Mouse (Mus musculus) kidney, adult 11 months (tissue): Measurements from ENCODE around the gene Myo3b.
A peak's percentile ranks its signal among the peaks of the same experiment; 100 is the strongest.

Experiments
- DNase-seq: peaks from one replicate; pipeline ENCODE4 v3.0.0; 2022

The Myo3b gene

DNA sequence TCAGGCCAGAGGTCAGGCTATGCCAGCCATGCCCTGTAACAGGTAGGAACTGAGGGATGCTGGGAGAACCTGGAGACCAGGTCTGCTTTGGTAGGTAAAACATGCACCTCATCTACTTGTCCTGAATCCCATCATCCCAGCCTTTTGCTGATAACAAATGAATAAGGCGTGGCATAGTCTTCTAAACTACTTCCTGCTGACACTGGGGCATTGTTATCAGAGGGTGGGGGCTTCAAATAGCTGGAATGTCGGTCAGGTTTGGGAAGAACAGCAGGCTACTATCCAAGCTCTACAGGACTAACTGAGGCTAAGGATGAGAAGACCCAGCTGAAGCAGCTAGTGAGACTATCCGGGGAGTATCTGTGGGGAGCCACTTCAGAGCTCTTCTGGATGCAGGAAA lies 253.8 kb downstream of the Myo3b start:
- DNase-seq = no peak

DNA sequence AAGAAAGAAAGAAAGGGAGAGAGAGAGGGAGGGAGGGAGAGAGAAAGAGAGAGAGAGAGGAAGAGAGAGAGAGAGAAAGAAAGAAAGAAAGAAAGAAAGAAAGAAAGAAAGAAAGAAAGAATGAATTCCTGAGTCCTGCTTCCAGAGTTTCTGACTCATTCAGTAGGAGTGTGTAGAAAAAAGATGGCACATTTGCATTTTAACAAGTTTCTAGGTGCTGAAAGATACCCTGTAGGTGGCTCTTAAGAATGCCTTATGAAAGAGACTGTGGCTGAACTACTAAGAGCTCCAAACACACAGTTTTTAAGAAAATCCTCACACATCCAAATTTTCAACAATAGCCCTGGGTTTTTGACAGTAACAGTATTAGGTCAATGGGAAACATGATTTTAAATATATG lies 264.0 kb downstream of the Myo3b start:
- DNase-seq = no peak

DNA sequence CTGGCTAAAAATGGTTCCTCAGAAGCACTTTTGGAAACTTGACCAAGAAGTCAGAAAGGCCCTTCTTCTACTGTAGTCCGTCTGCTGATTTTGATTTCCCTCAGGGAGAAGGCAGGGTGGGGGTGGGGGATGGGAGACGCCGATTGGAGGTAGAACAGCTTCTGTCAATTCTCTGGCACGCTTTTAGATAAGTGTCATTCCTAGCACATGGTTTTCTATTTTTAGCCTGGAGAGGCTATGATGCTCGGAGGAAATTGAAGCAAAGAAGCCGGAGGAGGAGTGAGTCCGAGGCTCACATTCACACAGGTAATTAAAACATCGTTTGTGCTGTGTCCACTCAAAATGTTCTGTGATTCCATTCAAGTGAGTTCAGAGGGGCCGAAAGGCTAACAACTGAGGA lies 276.2 kb downstream of the Myo3b start:
- no peak for DNase-seq

DNA sequence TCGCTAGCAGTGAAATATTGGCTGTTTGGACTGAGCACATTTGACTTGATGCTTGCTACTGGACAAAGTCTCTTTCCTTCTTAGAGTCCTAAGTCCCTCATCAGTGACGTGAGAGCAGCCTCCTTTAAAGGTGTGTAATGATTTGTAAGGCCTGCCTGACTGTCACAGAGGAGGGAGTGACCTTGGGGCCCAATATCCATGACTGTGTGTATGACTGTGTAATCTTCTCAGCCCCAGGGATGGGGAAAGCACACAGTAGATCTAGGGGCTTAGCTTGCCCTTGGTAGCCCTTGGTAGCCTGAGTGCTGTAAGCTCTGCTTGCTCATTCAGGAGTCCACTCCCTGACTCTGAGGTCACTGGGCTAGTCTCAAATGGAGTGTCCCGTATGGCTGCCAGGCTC lies 276.8 kb downstream of the Myo3b start:
- DNase-seq = peak; percentile 10

DNA sequence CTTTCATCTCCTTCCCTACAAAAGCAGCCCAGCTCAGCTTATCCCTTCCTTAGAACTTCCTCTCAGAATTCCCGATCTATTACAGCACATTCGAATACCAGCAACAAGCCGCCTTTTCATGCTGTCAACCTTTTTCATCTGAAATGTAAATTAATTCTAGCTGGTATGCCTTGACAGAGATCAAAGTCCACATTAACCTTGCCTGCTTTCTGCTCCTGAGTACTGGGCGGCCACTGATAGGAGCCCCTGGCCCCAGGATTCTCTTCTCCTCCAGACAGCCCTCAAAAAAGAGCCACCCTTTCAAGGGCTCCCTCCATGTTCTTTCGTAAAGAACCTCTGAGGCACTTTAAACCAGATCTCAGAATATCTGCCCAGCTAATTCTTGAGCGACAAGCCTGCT lies 278.9 kb downstream of the Myo3b start:
- DNase-seq = no peak

DNA sequence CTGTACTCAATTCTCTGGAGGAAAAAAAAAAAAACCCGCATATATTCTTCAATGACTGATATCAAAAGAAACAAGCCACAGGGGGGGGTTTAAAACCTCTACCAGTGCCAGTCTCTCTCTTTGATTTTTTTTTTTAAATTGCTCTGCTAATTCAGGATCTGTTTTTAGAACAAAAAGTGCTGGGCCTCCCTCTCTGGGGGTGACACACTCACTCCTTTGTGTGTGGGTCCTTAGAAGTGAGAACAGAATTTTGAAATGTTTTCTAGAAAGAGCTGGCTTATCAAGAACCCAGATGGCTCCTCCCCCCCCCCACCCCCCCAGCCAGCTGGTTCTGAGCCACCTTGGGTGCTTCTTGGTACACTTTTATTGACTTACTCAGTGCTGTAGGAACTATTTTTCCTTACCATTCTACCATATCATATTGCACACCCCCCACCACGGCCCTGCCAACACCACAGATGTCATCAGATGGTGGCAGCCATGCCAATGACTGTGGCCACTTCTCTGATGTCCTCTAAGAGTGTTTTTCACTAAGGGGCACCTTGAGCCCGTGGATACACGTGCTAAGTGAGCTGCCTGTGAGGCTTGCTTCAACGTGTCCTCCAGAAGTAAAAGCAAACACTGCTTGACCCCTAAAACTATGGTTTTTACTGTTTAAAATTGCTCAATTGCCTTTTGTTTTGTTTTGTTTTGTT lies 280.1 kb downstream of the Myo3b start:
- DNase-seq = no peak

DNA sequence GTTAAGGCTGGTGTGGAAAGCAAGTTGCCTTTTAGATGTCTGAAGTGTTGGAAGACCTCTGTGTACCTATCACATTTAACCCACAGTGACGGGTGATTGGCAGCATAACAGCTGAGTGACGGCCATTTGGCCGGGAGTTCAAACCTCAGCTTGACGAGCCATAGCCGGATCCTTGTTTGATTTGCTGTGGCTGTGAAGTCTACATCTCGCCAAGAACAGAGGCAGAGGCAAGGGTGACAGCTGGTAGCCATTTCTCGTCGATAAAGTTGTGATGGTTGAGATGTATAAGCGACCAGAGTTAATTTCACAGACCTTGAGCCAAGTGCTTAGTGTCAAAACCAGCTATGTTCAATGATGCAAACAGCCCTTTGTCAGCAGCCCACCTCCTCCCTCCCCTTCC lies 283.8 kb downstream of the Myo3b start:
- no peak for DNase-seq

DNA sequence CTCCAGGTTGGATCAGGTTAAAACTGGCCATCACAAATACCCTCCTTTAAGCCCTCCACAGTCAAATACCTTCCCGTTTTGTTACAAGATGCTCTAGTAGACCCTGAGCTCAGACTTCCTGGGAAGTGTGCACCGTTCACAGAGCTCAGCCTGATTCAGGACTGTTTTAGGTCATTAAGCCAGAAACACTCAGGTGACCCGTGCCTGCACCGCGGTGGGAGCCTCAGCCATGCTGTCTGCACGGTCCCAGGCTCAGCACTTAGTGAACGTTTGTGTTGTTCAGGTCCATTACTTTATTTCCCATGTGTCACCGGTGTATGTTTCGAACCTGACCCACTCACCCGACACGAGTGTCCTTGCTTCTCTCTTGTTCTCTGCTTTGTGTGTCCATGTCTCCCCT lies 288.7 kb downstream of the Myo3b start:
- no peak for DNase-seq

DNA sequence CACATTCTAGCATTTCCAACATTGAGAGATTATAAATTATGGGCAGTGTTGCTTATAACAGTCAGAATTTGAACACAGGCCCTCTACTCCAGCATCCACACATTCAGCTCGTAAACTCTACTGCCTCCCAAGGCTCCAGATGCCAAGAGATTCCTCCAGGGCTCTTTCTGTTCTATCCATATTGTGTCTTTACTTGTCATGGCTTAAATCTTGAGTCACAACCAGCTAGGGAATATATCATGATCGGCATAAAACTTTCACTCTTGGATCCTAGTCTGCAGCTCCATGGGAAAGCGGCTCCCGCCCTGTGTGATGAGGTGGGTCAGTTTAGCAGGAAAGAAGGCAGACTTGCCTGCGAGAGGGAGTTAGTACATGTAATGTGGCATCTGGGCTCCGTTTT lies 294.0 kb downstream of the Myo3b start:
- DNase-seq = no peak

DNA sequence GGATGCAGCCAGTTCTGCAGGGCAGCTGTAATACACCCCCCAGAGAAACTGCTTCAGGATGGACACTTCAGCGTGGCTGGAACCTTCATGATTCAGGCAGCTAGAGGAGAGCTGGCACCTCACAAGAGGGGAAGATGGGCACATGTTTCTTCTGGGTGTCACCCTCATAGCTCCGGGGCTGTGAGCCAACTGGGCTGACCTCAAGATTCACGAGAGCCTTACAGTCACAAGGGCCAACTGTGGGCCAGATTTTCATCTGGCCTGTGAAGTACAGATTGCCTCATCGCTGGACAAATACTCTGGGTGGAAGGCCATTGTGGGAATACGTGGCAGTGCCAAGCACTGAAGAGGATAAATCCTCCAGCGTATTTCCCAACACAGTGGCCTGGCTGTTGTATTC lies 294.6 kb downstream of the Myo3b start:
- DNase-seq = no peak

DNA sequence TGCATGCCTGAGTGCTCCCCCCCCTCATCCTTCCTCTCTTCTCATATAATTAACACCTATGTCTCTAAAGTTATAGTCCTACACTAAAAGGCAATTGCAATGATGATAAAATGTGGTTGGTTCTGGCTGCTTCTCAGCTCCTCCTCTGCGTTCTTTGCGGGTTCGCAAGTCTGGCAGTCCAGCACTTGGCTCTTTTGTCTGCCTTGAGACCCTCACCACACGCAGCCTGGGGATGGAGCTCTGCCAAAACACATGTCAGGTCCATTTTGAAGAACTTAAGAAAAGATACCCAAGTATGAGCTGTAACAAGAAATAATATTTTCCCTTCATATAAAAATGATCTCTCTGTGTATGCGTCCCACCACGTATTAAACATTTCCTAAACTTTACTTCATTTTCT lies 297.6 kb downstream of the Myo3b start:
- DNase-seq = no peak

DNA sequence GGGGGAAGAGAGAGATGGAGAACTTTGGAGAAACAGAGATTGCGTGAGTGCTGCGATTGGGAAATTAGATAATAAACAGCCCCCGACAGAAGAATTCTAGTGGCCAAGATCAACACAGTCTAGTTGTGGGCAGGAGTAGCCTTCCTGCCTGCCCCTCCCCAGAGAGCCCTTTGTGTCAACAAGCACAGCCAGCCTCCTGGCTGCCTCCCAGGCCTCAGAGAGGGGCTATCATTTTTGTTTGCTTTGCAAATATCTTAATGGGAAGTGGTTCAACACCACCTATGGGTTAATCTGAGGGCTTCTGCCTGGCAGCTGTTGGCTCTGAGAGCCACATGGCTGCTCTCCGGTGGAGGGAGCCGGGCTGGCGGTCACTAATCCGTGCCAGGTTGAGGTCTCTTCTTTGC lies 298.3 kb downstream of the Myo3b start:
- peak; percentile 24 for DNase-seq

DNA sequence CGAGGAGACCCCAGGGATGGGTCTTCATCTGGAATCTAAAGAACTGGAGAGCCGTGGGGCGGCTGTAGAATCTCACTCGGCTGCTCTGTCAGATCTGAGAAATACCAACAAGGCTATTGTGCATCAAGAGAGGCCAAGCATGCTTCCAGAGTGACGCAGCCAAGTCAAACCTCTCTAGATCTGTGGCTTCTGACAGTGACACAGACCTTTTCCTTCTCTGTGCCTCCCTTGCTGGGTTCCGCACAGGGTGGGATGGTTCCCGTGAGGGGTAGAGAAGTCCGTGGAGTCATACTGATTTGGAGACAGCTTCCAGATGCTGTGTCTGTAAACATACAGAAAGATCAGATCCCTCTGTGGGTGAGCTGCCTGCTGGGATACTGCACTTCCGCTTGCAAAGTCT lies 298.9 kb downstream of the Myo3b start:
- DNase-seq = no peak

DNA sequence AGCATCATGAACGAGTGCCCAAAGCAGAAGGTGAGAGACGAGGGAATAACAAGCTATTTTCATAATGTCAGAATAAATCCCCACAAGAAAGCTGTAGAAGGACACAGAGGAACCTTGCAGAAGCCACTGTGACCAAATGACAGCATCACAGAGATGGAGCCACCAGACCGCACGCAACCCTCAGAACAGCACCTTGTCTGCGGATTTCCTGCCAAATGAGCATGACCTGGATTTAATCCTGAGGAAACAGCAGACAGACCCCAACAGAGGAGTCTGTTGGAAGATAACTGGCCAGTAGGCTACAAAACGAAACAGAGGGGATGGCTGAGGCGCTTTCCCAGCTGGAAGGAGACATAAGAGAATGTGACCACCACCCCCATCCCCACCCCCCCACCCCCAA lies 300.1 kb downstream of the Myo3b start:
- DNase-seq = no peak

DNA sequence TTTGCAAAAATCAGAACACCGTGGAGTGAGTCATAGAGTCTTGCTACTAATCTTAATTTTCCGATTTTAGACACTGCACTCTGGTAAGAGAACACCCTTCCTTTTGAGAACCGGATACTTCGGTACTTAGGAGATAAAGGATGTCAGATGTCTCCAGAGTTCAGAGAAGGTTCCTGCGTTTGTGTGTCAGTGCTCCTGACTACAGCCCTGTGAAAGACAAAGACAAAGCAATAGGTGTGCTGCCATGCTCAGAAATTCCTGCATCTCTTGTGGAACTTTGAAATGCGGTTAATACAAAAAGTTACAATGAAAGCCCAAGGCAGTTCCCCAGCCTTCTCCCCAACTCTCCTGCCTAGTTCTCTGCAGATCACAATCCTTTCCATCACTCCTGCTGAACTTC lies 300.6 kb downstream of the Myo3b start:
- no peak for DNase-seq

DNA sequence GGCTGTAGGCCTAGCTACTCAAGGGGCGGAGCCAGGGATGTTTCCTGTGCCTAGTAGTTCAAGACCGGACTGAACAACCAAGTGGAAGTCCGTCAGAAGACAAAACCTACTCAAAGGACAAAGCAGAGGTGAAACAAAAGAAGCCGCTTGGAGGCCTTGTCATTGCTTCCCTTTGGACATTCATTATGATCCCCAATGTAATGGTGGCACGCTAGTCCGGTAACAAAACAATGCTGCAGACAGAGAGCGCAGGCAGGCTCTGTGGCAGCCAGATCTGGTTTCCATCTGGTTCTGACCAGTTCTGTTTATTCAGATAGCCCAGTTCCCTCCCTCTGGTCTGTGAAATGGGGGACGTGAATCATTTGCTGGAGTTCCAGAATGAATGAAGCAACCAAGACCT lies 301.3 kb downstream of the Myo3b start:
- DNase-seq = no peak

DNA sequence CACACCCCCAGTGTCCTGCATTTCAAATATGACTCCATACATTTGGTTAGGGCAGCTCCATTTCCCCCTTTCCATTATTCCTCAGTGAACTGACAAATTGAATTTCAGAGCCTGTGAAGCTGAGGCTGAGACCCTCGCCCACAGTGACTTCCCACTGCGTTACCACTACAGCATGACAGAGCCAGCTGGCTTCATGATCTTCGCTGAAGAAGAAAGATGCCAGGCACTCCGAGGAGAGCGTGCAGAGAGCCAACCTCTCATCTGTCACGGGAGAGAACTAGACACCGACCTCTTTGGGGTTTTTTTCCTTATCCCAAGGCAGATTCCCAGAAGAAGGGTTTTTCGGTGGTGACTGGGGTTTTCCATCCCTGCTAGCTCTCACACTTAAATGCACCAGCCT lies 306.2 kb downstream of the Myo3b start:
- DNase-seq = no peak

DNA sequence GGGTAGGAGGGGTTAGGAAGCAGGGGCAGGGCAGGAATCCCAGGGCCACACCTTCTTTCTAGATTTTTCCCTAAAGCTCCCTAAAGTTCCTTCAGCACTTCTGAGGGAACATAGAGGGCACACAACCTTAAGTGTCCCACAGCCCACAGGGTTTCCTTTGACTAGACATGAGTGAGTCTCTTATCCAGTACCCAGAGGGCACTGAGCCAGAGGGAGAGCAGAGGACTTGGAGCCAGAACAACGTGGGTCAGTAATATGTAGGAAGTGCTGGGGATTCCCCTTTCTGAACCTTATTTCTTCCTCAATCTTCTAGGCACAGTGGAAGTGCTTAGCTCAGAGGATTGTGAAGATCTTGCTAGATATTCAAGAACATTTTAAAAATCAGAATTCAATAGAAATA lies 308.6 kb downstream of the Myo3b start:
- no peak for DNase-seq

DNA sequence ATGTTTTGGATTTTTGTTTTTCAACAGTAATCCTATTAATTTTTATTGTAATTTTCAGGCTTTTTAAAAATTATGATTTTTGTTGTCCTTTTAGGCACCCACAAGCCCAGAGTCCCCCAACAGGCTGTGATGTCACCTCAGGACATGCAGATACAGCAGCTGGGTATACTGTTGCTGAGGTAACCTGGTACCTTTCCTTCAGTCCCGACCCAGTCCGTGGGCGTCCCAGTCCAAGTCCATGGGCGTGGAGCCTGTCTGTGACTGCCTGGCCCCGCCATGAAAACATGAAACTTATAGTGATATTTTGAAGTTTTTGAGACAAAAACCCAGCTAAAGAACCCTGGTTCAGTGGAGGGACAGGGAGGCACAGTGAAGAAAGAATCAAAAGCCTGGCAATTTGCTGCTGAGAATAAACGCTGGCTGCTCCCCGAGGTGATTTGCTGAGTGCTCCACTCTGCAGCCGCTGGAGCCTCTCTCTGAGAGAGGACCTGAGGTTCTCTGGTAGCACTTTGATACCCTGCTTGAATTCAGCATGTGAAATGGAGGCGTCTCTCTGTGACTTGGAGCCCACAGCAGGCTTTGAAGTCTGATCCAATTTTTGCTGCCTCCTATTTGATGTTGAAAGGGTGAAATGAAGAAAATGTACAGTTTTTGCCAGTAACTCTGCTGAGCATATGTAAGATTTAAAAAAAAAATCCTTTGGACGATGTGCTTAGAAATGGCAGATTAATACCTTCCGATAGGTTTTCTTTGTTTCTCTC lies 310.0 kb downstream of the Myo3b start:
- no peak for DNase-seq

DNA sequence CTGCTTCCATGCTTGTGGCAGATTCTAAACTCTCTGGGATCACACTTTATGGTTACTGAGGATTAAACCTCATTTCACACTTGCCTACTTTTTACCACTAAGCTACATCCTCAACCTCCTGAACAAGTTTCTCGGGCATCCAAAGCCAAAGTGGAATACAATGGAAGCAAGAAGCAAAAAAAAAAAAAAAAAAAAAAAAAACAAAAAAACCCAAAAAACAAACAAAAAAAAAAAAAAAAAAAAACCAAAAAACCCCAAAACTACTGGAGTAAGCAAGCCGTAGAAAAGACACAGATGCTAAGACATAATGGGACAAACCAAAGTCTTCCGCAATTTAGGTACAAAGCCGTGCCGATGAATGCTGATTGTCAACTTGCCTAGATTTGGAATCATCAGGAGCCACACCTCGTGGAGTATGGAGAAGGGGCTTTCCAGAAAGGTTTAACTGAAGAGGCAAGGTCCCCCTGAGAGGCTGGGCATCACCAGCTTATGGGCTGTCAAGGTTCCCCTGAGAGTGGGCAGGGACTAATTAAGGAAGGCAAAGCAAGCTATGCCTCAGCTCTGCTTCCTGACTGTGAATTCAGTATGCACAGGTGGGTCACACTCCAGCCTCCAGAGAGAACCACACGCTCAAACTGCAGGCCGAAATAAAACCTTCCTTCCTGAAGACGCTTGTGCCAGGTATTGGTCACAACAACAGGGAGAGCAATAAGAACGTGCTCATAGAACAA lies 313.7 kb downstream of the Myo3b start:
- DNase-seq = no peak

DNA sequence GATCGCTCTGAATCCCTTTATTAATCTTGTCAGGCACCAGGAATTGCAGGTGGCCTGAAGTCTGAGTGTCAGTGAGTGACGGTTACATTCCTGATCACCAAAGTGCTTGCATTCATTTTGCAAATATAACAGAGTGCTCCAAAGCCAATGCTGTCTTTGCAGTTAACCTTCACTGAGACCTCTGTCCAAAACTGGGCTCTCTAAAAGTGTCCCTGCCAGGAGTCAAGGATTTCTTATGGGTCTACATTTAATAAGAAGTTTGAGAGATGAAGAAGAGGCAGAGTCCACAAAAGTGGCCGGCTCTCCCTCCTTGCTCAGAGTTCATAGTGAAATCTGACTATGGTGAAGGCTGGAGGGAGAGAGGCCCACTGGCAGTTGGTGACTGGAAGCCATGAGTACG lies 315.1 kb downstream of the Myo3b start:
- DNase-seq = no peak

DNA sequence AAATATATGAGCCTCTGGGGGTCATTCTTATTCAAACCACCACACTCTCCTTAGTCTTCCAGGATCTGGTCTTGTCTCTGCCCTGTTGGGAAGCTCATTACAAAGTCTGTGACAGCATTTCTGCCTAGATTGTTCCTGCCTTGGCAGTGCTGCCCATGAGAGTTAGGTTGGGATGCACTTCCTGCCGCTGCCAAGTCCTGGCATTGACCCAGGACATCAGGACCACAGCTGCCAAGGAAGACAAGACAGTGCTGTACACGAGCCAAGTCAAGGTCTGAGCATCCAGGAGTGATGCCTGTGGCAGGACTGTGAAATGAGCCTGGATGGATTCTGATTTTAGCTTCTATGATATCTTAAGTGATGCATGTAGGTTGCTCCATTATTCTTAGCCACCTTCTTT lies 316.1 kb downstream of the Myo3b start:
- no peak for DNase-seq

DNA sequence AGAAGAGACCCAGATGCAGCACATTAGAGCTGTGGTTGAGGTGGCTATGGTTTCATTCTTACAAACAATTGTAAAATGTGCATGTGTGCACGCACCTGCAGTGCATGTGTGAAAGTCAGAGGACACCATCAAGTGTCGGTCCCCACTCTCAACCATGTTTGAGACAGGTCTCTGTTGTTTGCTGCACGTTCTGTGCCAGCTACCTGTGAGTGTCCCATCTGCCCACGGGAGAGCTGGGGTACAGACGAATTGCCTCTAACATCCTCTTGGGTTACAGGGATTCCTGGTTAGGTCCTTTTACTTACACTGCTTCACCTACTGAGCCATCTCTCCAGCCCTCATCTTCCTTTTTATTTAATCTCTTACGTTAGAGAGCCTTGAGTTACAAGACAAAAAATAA lies 330.5 kb downstream of the Myo3b start:
- DNase-seq = no peak

DNA sequence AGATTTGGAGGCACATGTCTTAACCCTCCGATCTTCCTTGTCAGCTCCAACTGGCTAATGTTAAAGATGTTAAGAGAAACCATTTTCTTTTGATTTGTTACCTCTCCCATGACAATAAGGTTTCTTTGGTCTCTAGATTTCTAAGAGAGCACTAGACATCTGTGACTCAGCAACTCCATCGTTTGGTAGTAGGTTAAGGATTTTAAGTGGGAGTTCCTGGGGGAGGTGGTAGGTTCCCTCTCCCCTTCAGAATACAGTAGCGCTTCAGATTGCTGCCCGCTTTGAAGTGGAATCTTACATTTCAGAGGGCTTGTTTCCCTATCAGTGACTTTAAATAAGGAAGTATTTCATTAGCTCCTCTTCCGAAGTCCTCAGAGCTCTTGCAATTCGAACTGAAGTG lies 340.4 kb downstream of the Myo3b start:
- no peak for DNase-seq
